Mouse (Mus musculus) stomach, embryonic 15.5 days (tissue): Measurements from ENCODE around the gene Lyrm9. TPM values are rescaled to one million over a fixed set of nuclear protein-coding genes. Genes with fewer than 3 reads are reported as not detected.

Source experiments
- ATAC-seq: fragments of 200-750 bp; cut with Nextera tagmentation; 2 replicates; pipeline ENCODE4 v1.8.0; 2017; ENCODE audit warnings: low read depth, moderate number of reproducible peaks, moderate TSS enrichment; ENCODE audit not compliant: insufficient read depth, low FRiP score
- H3K27ac ChIP-seq: fragments of 300-500 bp; sonication (generic); 2 replicates; pipeline ENCODE4 v1.5.1; 2015; ENCODE audit warnings: mild to moderate bottlenecking, inconsistent platforms
- H3K27me3 ChIP-seq: fragments of 300-500 bp; sonication (generic); replicated peaks from 2 replicates; pipeline ENCODE4 v1.6.1; 2015; ENCODE audit warnings: inconsistent platforms
- H3K36me3 ChIP-seq: fragments of 300-500 bp; sonication (generic); 2 replicates; pipeline ENCODE4 v1.6.1; 2015; ENCODE audit warnings: inconsistent platforms
- H3K4me1 ChIP-seq: fragments of 300-500 bp; sonication (generic); 2 replicates; pipeline ENCODE4 v1.6.1; 2015; ENCODE audit warnings: inconsistent platforms
- H3K4me2 ChIP-seq: fragments of 300-500 bp; sonication (generic); 2 replicates; pipeline ENCODE4 v1.6.1; 2015; ENCODE audit warnings: mild to moderate bottlenecking, inconsistent platforms
- H3K4me3 ChIP-seq: fragments of 300-500 bp; sonication (generic); replicated peaks from 2 replicates; pipeline ENCODE4 v1.5.1; 2015; ENCODE audit warnings: inconsistent platforms
- H3K9ac ChIP-seq: fragments of 300-500 bp; sonication (generic); 2 replicates; pipeline ENCODE4 v1.6.1; 2015; ENCODE audit warnings: inconsistent platforms
- H3K9me3 ChIP-seq: fragments of 300-500 bp; sonication (generic); 2 replicates; pipeline ENCODE4 v1.6.1; 2016; ENCODE audit warnings: inconsistent platforms
- WGBS: fragments of 180-500 bp; shearing (Covaris S2); methylation state at CpG from one replicate; pipeline ENCODE4 v1.1.7; 2015; 5-methylcytosine and 5-hydroxymethylcytosine counted together
- polyA plus RNA-seq: library from polyadenylated mRNA; unstranded; fragments of >200 nt; fragmentation: Nextera tagmentation; extraction: Ambion mirVana; gene quantifications from 2 replicates; pipeline ENCODE4 v1.2.1, GENCODE M21; 2015

Gene Lyrm9
- polyA plus RNA-seq, 1 experiment from 2014 or later = 18.3 TPM

DNA sequence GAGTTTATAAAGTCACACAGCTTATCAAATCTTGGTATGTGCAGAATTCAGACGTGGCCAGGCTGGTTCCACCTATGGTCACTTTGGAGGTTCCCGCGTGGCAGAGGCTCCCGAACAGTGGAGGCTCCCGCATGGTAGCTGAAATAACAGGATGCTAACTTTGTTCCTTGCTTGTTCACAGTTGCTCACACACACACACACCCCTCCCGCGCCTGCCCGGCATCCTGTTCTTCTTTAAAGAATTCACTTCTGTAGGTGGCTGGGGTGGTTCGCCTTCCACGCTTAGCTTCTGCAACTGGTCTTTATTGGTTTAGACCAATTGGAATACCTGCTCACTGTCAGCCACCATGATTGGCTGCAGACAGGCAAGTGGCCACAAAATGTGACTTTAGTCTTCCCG is 33.3 kb upstream of the Lyrm9 start:
- no peak for ATAC-seq
- H3K27ac ChIP-seq = no peak overlapping the region
- no peak overlapping the region for H3K9ac ChIP-seq
- no peaks in the 10 kb centered on the region for H3K9me3 ChIP-seq
- no peak overlapping the region for H3K4me2 ChIP-seq
- no peak overlapping the region for H3K4me3 ChIP-seq
- H3K36me3 ChIP-seq = no peaks in the 10 kb centered on the region
- H3K27me3 ChIP-seq = no peaks in the 10 kb centered on the region
- 79% methylated on average over 11 of the region's 11 CpGs for WGBS
- H3K4me1 ChIP-seq = 0 out of 2 replicates have a peak, but pooled peaks cover 8% of the 10 kb centered on the region

DNA sequence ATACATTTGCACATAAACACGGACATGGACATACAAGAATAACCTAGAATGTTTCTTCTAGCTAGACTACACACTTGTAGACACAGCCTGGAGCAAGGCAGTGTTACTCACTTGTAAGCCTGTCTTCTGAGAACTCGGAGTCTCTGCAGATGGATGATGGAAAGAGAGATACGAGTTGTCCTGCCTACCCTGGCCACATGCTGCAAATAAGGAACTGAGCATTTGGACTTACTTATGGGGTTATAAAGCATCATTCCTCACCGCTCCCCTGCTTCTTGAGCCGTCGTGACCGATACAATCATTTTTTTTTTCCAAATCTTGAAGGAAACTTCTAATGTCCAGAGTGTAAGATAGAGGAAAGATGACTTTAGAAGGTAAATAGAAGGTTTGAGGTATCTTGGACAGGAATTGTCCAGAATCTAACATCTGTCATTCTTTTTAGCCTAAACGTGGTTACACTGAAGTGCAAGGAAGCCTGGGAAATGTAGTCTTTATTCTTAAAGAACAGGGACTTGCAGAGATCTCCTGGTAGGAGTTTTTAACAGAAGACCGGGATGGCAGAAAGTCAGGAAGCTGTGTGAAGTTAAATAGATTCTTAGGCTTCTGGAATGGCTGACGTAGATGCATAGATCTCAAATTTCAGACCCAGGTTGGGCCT is 30.2 kb upstream of the Lyrm9 start:
- WGBS = 70% methylated on average over 10 of the region's 10 CpGs
- Histone ChIP-seq H3K9ac (no peak overlapping the region), H3K27ac (no peak overlapping the region), H3K9me3 (no peaks in the 10 kb centered on the region), H3K36me3 (no peaks in the 10 kb centered on the region), H3K4me3 (no peak overlapping the region), H3K4me2 (no peak overlapping the region), H3K4me1 (0 out of 2 replicates have a peak, but pooled peaks cover 8% of the 10 kb centered on the region), H3K27me3 (no peaks in the 10 kb centered on the region)
- ATAC-seq = no peak

DNA sequence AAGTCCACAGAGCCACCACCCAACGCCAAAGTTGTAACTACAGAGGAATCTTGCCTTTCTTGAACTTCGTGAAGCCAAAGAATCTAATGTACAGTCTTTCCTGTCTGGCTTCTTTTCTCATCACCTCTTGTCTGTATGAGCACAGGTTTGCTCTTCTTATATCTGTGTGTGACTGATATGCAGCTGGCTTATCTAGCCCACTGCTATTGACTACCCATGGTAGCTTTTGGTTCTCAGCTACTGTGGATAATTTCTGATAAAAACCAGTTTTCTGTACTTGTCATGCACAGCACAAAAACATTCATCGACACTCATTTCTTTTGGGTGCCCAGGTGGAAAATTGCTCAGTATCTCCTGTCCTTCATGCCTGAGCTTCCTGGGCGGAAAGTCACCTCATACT is 25.3 kb upstream of the Lyrm9 start:
- no peaks in the 10 kb centered on the region for H3K27me3 ChIP-seq
- H3K36me3 ChIP-seq = no peaks in the 10 kb centered on the region
- H3K27ac ChIP-seq = no peak overlapping the region
- H3K4me2 ChIP-seq = no peak overlapping the region
- peaks cover 3% of the 10 kb centered on the region; the same call in 1 of the 2 replicates for H3K4me1 ChIP-seq
- 88% methylated on average over 4 of the region's 4 CpGs for WGBS
- H3K9ac ChIP-seq = no peak overlapping the region
- no peak overlapping the region for H3K4me3 ChIP-seq
- ATAC-seq = no peak
- H3K9me3 ChIP-seq = no peaks in the 10 kb centered on the region

GRCm38 (mm10) chr11:78803587-78804316 is 22.6 kb upstream of the Lyrm9 start:
- Histone ChIP-seq H3K36me3 (no peaks in the 10 kb centered on the region), H3K4me2 (no peak overlapping the region), H3K4me3 (no peak overlapping the region), H3K27ac (no peak overlapping the region), H3K9ac (no peak overlapping the region), H3K27me3 (no peaks in the 10 kb centered on the region), H3K4me1 (peaks cover 3% of the 10 kb centered on the region; the same call in 1 of the 2 replicates), H3K9me3 (no peaks in the 10 kb centered on the region)
- no peak for ATAC-seq
- 66% methylated on average over 14 of the region's 14 CpGs for WGBS

DNA sequence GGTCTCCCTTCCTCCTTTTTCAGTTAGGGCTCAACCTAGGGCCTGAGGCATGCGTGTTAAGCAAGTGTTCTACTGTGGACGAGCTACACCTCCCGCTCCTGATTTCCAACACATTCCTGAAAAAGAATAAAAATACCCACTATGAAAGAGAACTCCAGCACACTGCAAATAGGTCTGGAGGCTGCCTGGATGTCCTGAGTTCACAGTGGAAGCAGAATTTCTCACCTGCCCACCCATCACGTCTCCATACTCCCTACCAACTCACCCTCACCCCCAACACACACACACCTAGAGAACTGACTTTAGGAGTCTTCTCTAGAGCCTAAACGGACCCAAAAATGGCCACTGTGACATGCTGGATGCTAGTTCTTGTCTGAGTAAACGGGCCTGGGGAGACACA is 21.8 kb upstream of the Lyrm9 start:
- Histone ChIP-seq H3K4me3 (no peak overlapping the region), H3K36me3 (no peaks in the 10 kb centered on the region), H3K9ac (no peak overlapping the region), H3K27ac (no peak overlapping the region), H3K4me1 (peaks cover 3% of the 10 kb centered on the region; the same call in 1 of the 2 replicates), H3K4me2 (no peak overlapping the region), H3K27me3 (no peaks in the 10 kb centered on the region), H3K9me3 (no peaks in the 10 kb centered on the region)
- 84% methylated on average over 6 of the region's 6 CpGs for WGBS
- ATAC-seq = no peak

DNA sequence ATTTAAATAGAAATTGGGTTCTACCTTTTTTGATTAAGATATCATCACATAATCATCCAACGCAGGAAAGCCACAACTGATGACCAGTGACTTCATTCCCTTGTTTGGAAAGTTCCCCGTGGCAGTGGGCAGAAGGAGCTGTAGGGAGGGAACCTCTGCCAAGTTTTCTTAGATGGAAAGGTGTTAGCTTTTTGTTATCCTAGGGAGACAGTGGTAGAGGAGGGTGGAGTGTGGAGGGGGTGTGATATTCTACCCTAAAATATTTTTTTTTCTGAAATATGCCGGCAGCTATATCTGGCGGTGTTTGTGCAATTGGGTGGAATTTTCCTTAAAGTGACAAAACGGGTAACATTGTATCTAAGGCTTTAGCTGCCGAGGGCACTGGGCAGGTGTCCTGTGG is 21.2 kb upstream of the Lyrm9 start:
- WGBS = 76% methylated on average over 6 of the region's 6 CpGs
- no peak for ATAC-seq
- no peak overlapping the region for H3K27ac ChIP-seq
- peaks cover 3% of the 10 kb centered on the region; the same call in 1 of the 2 replicates for H3K4me1 ChIP-seq
- H3K36me3 ChIP-seq = no peaks in the 10 kb centered on the region
- H3K4me3 ChIP-seq = no peak overlapping the region
- H3K27me3 ChIP-seq = no peaks in the 10 kb centered on the region
- H3K9me3 ChIP-seq = no peaks in the 10 kb centered on the region
- no peak overlapping the region for H3K9ac ChIP-seq
- H3K4me2 ChIP-seq = no peak overlapping the region

- ATAC-seq = no peak
- WGBS = 47% methylated on average over 9 of the region's 9 CpGs
- H3K27me3 ChIP-seq = no peaks in the 10 kb centered on the region
- no peak overlapping the region for H3K27ac ChIP-seq
- peaks cover 3% of the 10 kb centered on the region; the same call in 1 of the 2 replicates for H3K4me1 ChIP-seq
- no peaks in the 10 kb centered on the region for H3K36me3 ChIP-seq
- H3K4me3 ChIP-seq = no peak overlapping the region
- H3K9ac ChIP-seq = no peak overlapping the region
- H3K4me2 ChIP-seq = no peak overlapping the region
- no peaks in the 10 kb centered on the region for H3K9me3 ChIP-seq
Observed at GRCm38 (mm10) chr11:78805691-78806137, 20.7 kb upstream of the Lyrm9 start.

GRCm38 (mm10) chr11:78807341-78808108 is 18.9 kb upstream of the Lyrm9 start:
- Histone ChIP-seq H3K27me3 (no peaks in the 10 kb centered on the region), H3K4me2 (no peak overlapping the region), H3K27ac (no peak overlapping the region), H3K4me3 (no peak overlapping the region), H3K4me1 (peaks cover 3% of the 10 kb centered on the region; the same call in 1 of the 2 replicates), H3K36me3 (no peaks in the 10 kb centered on the region), H3K9ac (no peak overlapping the region), H3K9me3 (no peaks in the 10 kb centered on the region)
- WGBS = 56% methylated on average over 6 of the region's 6 CpGs
- no peak for ATAC-seq

DNA sequence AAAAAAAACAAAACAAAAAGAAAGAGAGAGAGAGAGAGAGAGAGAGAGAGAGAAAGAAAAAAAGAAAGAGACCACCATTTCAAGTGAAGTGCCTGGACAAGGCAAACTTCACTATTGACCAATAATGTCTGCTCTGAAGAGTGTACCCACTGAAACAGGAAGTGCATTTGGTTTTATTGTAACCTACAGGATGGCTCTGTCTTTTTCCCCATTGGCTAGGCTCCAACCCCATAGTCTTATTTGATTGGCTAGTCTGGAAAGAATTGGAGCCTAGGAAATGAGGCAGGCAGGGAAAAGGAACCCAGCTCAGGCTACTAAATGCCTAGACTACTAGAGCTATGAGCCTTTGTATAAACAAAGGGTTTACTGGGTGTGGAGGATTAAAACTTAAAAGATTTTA is 17.0 kb upstream of the Lyrm9 start:
- Histone ChIP-seq H3K4me1 (no peaks in the 10 kb centered on the region), H3K4me2 (no peak overlapping the region), H3K36me3 (no peaks in the 10 kb centered on the region), H3K27me3 (no peaks in the 10 kb centered on the region), H3K27ac (no peak overlapping the region), H3K9ac (no peak overlapping the region), H3K9me3 (no peaks in the 10 kb centered on the region), H3K4me3 (no peak overlapping the region)
- no peak for ATAC-seq

DNA sequence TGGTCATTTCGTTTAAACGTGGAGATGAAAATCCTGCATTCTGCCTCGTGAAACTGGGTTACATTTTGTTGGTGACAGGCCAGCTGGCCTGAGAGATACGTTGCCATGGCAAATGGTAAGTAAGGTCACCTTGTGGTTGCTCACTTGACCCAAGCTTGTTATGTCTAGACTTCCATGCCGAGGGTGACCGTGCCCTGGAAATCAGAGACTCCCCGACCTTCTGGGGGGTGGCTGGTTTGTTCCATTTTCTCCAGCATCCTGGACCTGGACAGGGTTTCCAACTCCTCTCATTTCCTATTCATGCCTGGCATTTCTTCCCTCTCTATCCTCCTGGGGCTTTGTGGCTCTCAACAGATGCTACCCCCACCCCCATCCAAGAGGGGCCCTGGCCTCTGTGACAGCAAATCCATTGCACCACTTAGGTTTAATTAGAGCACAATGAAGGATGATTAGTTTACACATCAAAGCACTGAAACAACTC is 11.9 kb upstream of the Lyrm9 start:
- H3K36me3 ChIP-seq = no peaks in the 10 kb centered on the region
- no peak overlapping the region for H3K4me3 ChIP-seq
- 56% methylated on average over 7 of the region's 7 CpGs for WGBS
- no peak for ATAC-seq
- H3K9ac ChIP-seq = no peak overlapping the region
- H3K4me1 ChIP-seq = no peaks in the 10 kb centered on the region
- H3K9me3 ChIP-seq = no peaks in the 10 kb centered on the region
- H3K27ac ChIP-seq = no peak overlapping the region
- H3K4me2 ChIP-seq = no peak overlapping the region
- no peaks in the 10 kb centered on the region for H3K27me3 ChIP-seq

GRCm38 (mm10) chr11:78815986-78816792 is 10.2 kb upstream of the Lyrm9 start:
- Histone ChIP-seq H3K4me2 (no peak overlapping the region), H3K36me3 (no peaks in the 10 kb centered on the region), H3K9me3 (no peaks in the 10 kb centered on the region), H3K27ac (no peak overlapping the region), H3K4me1 (no peaks in the 10 kb centered on the region), H3K4me3 (no peak overlapping the region), H3K9ac (no peak overlapping the region), H3K27me3 (no peaks in the 10 kb centered on the region)
- WGBS = 65% methylated on average over 14 of the region's 14 CpGs
- ATAC-seq = no peak
